Mouse (Mus musculus): Measurements from ENCODE around the gene Olfr853. TPM values are rescaled to one million over a fixed set of nuclear protein-coding genes. Genes with fewer than 3 reads are reported as not detected.

Olfr853 gene
- total RNA-seq (2021): not detected

DNA sequence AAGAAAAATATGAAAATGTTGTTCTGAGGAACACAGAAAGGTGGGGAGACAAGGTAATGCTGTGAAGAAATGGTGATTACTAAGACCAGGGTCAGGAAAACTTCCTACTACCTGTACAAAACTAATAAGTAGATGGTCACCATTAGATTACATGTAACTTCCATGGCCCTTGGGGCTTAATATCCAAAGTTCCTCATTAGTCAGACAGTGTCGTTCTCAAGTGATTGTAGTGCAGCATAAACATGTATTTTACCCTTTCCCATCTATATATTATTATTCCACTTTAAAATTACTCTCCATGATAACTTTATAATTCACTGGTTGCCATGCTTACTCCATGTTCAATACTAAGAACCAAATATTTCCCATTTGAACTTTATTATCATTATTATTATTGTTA, at the start of gene Olfr853:
Gene Olfr853, minus strand, starts transcription at position 101 of the 400 bp plus-strand sequence.
- DNase-seq: no peak

- DNase-seq: no peak
Measured at GRCm38 (mm10) chr9:19582317-19582716, 41.4 kb upstream of the Olfr853 start, which contains the start of gene Olfr855. Gene Olfr855, plus strand, starts transcription at chr9:19582617.

- no peak for DNase-seq
Measured at GRCm38 (mm10) chr9:19567282-19567681, 26.4 kb upstream of the Olfr853 start, which contains the start of gene Olfr854. Gene Olfr854, minus strand, starts transcription at chr9:19567382.

DNA sequence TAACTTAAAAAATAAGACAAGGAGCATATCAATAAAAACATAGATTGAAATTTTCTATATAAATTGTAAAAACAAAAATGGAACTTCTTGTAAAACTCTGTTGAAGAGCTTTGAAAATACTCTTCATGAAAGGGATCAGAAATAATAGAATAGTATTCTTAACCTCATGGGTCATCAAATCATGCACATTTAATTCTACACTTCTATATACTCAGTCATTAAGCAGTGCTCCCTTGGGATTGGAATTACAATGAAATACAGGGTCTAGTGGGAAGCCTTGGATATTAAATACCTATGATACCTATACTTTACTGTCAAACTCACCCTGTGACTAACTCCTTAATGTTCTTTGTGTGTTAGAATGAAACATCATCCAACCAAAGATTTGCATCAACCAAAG, 47.9 kb downstream of the Olfr853 start, which contains the start of gene Olfr851:
Gene Olfr851, plus strand, starts transcription at position 301 of the 400 bp plus-strand sequence.
- DNase-seq: no peak

Other genes starting within 250 kb of the Olfr853 start
- not detected for gene Olfr844, start 224.7 kb downstream of the Olfr853 start, total RNA-seq (2021)
- not detected for gene Olfr845, start 204.6 kb downstream of the Olfr853 start, total RNA-seq (2021)
- not detected for gene Olfr846, start 177.1 kb downstream of the Olfr853 start, total RNA-seq (2021)
- not detected for gene Olfr847, start 162.4 kb downstream of the Olfr853 start, total RNA-seq (2021)
- gene Olfr849, start 100.8 kb downstream of the Olfr853 start, total RNA-seq (2021): not detected
- gene Olfr850, start 62.8 kb downstream of the Olfr853 start, total RNA-seq (2021): not detected
- not detected for gene Olfr851, start 47.8 kb downstream of the Olfr853 start, total RNA-seq (2021)
- gene Olfr854, start 26.3 kb upstream of the Olfr853 start, total RNA-seq (2021): not detected
- gene Olfr855, start 41.5 kb upstream of the Olfr853 start, total RNA-seq (2021): not detected
- gene Zfp317, start 81.0 kb upstream of the Olfr853 start, total RNA-seq (2021): 10 to 100 TPM; 20.2 to 21.2 TPM
- gene Olfr857, start 168.4 kb upstream of the Olfr853 start, total RNA-seq (2021): not detected
- gene Olfr58, start 239.2 kb upstream of the Olfr853 start, total RNA-seq (2021): not detected

All from layer of hippocampus, postnatal 36 days (tissue).